Mouse (Mus musculus): ENCODE measurements around the gene Srcap. TPM values are rescaled to one million over a fixed set of nuclear protein-coding genes. Genes with fewer than 3 reads are reported as not detected.

Srcap gene
- polyA plus RNA-seq, 1 experiment: 24.7 TPM

Other genes with a start within 250 kb of the Srcap start
- gene Sephs2, start 237.9 kb upstream of the Srcap start, polyA plus RNA-seq (2012; ENCODE audit: insufficient read depth, insufficient read length, missing spikeins): 125 and 144 TPM in 2 replicates
- 1.1 and 2.3 TPM in 2 replicates for gene Itgal, start 215.7 kb upstream of the Srcap start, polyA plus RNA-seq (2012; ENCODE audit: insufficient read depth, insufficient read length, missing spikeins)
- gene Zfp768, start 166.4 kb upstream of the Srcap start, polyA plus RNA-seq (2012; ENCODE audit: insufficient read depth, insufficient read length, missing spikeins): 26.6 and 27.5 TPM in 2 replicates
- 1.5 and 1.8 TPM in 2 replicates for gene Zfp747, start 135.9 kb upstream of the Srcap start, polyA plus RNA-seq (2012; ENCODE audit: insufficient read depth, insufficient read length, missing spikeins)
- gene 9130019O22Rik, start 124.8 kb upstream of the Srcap start, polyA plus RNA-seq (2012; ENCODE audit: insufficient read depth, insufficient read length, missing spikeins): 1.0 and 1.4 TPM in 2 replicates
- 3.4 and 3.6 TPM in 2 replicates for gene E430018J23Rik, start 118.4 kb upstream of the Srcap start, polyA plus RNA-seq (2012; ENCODE audit: insufficient read depth, insufficient read length, missing spikeins)
- 1.6 and 2.6 TPM in 2 replicates for gene Zfp764, start 105.2 kb upstream of the Srcap start, polyA plus RNA-seq (2012; ENCODE audit: insufficient read depth, insufficient read length, missing spikeins)
- 4.1 and 6.6 TPM in 2 replicates for gene Zfp688, start 89.9 kb upstream of the Srcap start, polyA plus RNA-seq (2012; ENCODE audit: insufficient read depth, insufficient read length, missing spikeins)
- 0.40 and 1.3 TPM in 2 replicates for gene Zfp689, start 62.8 kb upstream of the Srcap start, polyA plus RNA-seq (2012; ENCODE audit: insufficient read depth, insufficient read length, missing spikeins)
- gene Prr14, start 52.4 kb upstream of the Srcap start, polyA plus RNA-seq (2012; ENCODE audit: insufficient read depth, insufficient read length, missing spikeins): 26.0 and 27.1 TPM in 2 replicates
- 16.5 and 18.2 TPM in 2 replicates for gene Fbrs, start 32.8 kb upstream of the Srcap start, polyA plus RNA-seq (2012; ENCODE audit: insufficient read depth, insufficient read length, missing spikeins)
- 0.28 and 3.4 TPM in 2 replicates for gene Gm42715, start 7.6 kb downstream of the Srcap start, polyA plus RNA-seq (2012; ENCODE audit: insufficient read depth, insufficient read length, missing spikeins)
- 2.0 TPM in 1 of 2 replicates, not detected in the other for gene Tmem265, start 49.4 kb downstream of the Srcap start, polyA plus RNA-seq (2012; ENCODE audit: insufficient read depth, insufficient read length, missing spikeins)
- 15.9 and 17.1 TPM in 2 replicates for gene Phkg2, start 61.4 kb downstream of the Srcap start, polyA plus RNA-seq (2012; ENCODE audit: insufficient read depth, insufficient read length, missing spikeins)
- gene Ccdc189, start 76.6 kb downstream of the Srcap start, polyA plus RNA-seq (2012; ENCODE audit: insufficient read depth, insufficient read length, missing spikeins): 4.5 and 6.0 TPM in 2 replicates
- gene Rnf40, start 76.8 kb downstream of the Srcap start, polyA plus RNA-seq (2012; ENCODE audit: insufficient read depth, insufficient read length, missing spikeins): 14.7 and 19.4 TPM in 2 replicates
- 6.6 and 7.5 TPM in 2 replicates for gene Zfp629, start 103.8 kb downstream of the Srcap start, polyA plus RNA-seq (2012; ENCODE audit: insufficient read depth, insufficient read length, missing spikeins)
- gene Bcl7c, start 196.9 kb downstream of the Srcap start, polyA plus RNA-seq (2012; ENCODE audit: insufficient read depth, insufficient read length, missing spikeins): 15.7 and 17.4 TPM in 2 replicates
- gene Ctf1, start 200.8 kb downstream of the Srcap start, polyA plus RNA-seq (2012; ENCODE audit: insufficient read depth, insufficient read length, missing spikeins): 7.3 and 10.5 TPM in 2 replicates
- not detected in 2 replicates for gene Ctf2, start 220.2 kb downstream of the Srcap start, polyA plus RNA-seq (2012; ENCODE audit: insufficient read depth, insufficient read length, missing spikeins)
- gene Fbxl19, start 232.6 kb downstream of the Srcap start, polyA plus RNA-seq (2012; ENCODE audit: insufficient read depth, insufficient read length, missing spikeins): 2.7 and 3.2 TPM in 2 replicates

Data from brown adipose tissue, adult 24 weeks (tissue).